ENCODE assay signal across 8 mouse cellular contexts in genomic region chr12:4593166-4593929, GRCm38 (mm10). TPM values are rescaled to one million over a fixed set of nuclear protein-coding genes. Genes with fewer than 3 reads are reported as not detected.
A peak's percentile ranks its signal among the peaks of the same experiment; 100 is the strongest.
DNase-seq lines count a peak whose midpoint lies in the region; ATAC-seq and TF ChIP-seq lines count a peak whose summit lies in the region.

No protein-coding gene starts in this region.

- WGBS in embryonic facial prominence, embryonic 11.5 days = under 1% methylated on average over 40 of the region's 80 CpGs
- under 1% methylated on average over 77 of the region's 80 CpGs for WGBS in heart, embryonic 10.5 days
- WGBS in kidney, embryonic 15.5 days = under 1% methylated on average over 59 of the region's 80 CpGs
- under 1% methylated on average over 59 of the region's 80 CpGs for WGBS in lung, embryonic 14.5 days
- under 1% methylated on average over 66 of the region's 80 CpGs for WGBS in neural tube, embryonic 15.5 days

- no peaks in the 10 kb centered on the region for H3K9me3 ChIP-seq in embryonic facial prominence, embryonic 11.5 days (replicated peaks; ENCODE audit: control insufficient read depth, low read length)
- H3K9me3 ChIP-seq in heart, embryonic 10.5 days = no peaks in the 10 kb centered on the region
- H3K9me3 ChIP-seq in kidney, embryonic 15.5 days (replicated peaks) = no peaks in the 10 kb centered on the region
- no peaks in the 10 kb centered on the region for H3K9me3 ChIP-seq in lung, embryonic 14.5 days (ENCODE audit: low read depth, low read length)
- no peaks in the 10 kb centered on the region for H3K9me3 ChIP-seq in neural tube, embryonic 15.5 days (replicated peaks)

- peak; percentile 80 for DNase-seq in B cell, adult 2 months
- DNase-seq in adrenal gland, postnatal 14 days = peak; percentile 79
- peak; percentile 43 for DNase-seq in embryonic facial prominence, embryonic 11.5 days (ENCODE audit: low spot score)
- DNase-seq in heart, embryonic 10.5 days (ENCODE audit: low spot score) = no peak
- DNase-seq in lung, embryonic 14.5 days = peak; percentile 60
- DNase-seq in testis, postnatal 14 days (ENCODE audit: low spot score) = peak; percentile 73

- peak overlapping the region; percentile 92 for H3K4me3 ChIP-seq in embryonic facial prominence, embryonic 11.5 days (ENCODE audit: low read depth, low read length)
- peak overlapping the region; percentile 91 for H3K4me3 ChIP-seq in heart, embryonic 10.5 days
- H3K4me3 ChIP-seq in kidney, embryonic 15.5 days (replicated peaks) = peak overlapping the region; percentile 81
- peak overlapping the region; percentile 90 for H3K4me3 ChIP-seq in lung, embryonic 14.5 days (ENCODE audit: low read depth, low read length)
- peak overlapping the region; percentile 89 for H3K4me3 ChIP-seq in neural tube, embryonic 15.5 days (replicated peaks)

- no peaks in the 10 kb centered on the region for H3K36me3 ChIP-seq in embryonic facial prominence, embryonic 11.5 days (replicated peaks; ENCODE audit: control insufficient read depth, insufficient read depth, low read depth, low read length)
- H3K36me3 ChIP-seq in heart, embryonic 10.5 days = no peaks in the 10 kb centered on the region
- H3K36me3 ChIP-seq in kidney, embryonic 15.5 days = no peaks in the 10 kb centered on the region
- no peaks in the 10 kb centered on the region for H3K36me3 ChIP-seq in lung, embryonic 14.5 days (ENCODE audit: insufficient read depth)
- H3K36me3 ChIP-seq in neural tube, embryonic 15.5 days = no peaks in the 10 kb centered on the region

- ATAC-seq in embryonic facial prominence, embryonic 11.5 days (replicated peaks; ENCODE audit: insufficient number of reproducible peaks, low FRiP score, low TSS enrichment, low read depth) = peak; percentile 71
- ATAC-seq in kidney, embryonic 15.5 days (replicated peaks; ENCODE audit: low FRiP score) = peak; percentile 88
- ATAC-seq in lung, embryonic 14.5 days (ENCODE audit: insufficient read depth) = peak; percentile 87
- ATAC-seq in neural tube, embryonic 15.5 days (ENCODE audit: low FRiP score) = peak; percentile 74

- TF ChIP-seq CTCF in lung, embryonic 14.5 days (IDR thresholded peaks at IDR 0.05; ENCODE audit: low read depth) = no peak

- no peaks in the 10 kb centered on the region for H3K27me3 ChIP-seq in embryonic facial prominence, embryonic 11.5 days (ENCODE audit: control insufficient read depth, insufficient read depth, low read length)
- no peaks in the 10 kb centered on the region for H3K27me3 ChIP-seq in heart, embryonic 10.5 days (ENCODE audit: insufficient read depth, poor library complexity, severe bottlenecking)
- H3K27me3 ChIP-seq in kidney, embryonic 15.5 days = no peaks in the 10 kb centered on the region
- H3K27me3 ChIP-seq in lung, embryonic 14.5 days (ENCODE audit: insufficient read depth, low read length) = no peaks in the 10 kb centered on the region
- no peaks in the 10 kb centered on the region for H3K27me3 ChIP-seq in neural tube, embryonic 15.5 days (replicated peaks)

- H3K27ac ChIP-seq in embryonic facial prominence, embryonic 11.5 days (replicated peaks; ENCODE audit: low read depth, low read length) = peak overlapping the region; percentile 52; the same call in 1 of the 2 replicates
- peak overlapping the region; percentile 98 for H3K27ac ChIP-seq in heart, embryonic 10.5 days
- peak overlapping the region; percentile 89 for H3K27ac ChIP-seq in kidney, embryonic 15.5 days
- peak overlapping the region; percentile 86 for H3K27ac ChIP-seq in lung, embryonic 14.5 days (ENCODE audit: low read depth)
- peak overlapping the region; percentile 63 for H3K27ac ChIP-seq in neural tube, embryonic 15.5 days (replicated peaks)

- peak overlapping the region; percentile 85 for H3K9ac ChIP-seq in embryonic facial prominence, embryonic 11.5 days (replicated peaks; ENCODE audit: low read length)
- H3K9ac ChIP-seq in kidney, embryonic 15.5 days = peak overlapping the region; percentile 77
- peak overlapping the region; percentile 93 for H3K9ac ChIP-seq in lung, embryonic 14.5 days
- peak overlapping the region; percentile 77 for H3K9ac ChIP-seq in neural tube, embryonic 15.5 days (replicated peaks)

- H3K4me2 ChIP-seq in embryonic facial prominence, embryonic 11.5 days (ENCODE audit: low read depth, low read length) = peak overlapping the region; percentile 82
- H3K4me2 ChIP-seq in kidney, embryonic 15.5 days = peak overlapping the region; percentile 63
- peak overlapping the region; percentile 78 for H3K4me2 ChIP-seq in lung, embryonic 14.5 days
- H3K4me2 ChIP-seq in neural tube, embryonic 15.5 days = peak overlapping the region; percentile 77

- H3K4me1 ChIP-seq in embryonic facial prominence, embryonic 11.5 days (ENCODE audit: control insufficient read depth, insufficient read depth, low read length) = no peaks in the 10 kb centered on the region
- H3K4me1 ChIP-seq in heart, embryonic 10.5 days = peaks cover 14% of the 10 kb centered on the region
- peaks cover 12% of the 10 kb centered on the region for H3K4me1 ChIP-seq in kidney, embryonic 15.5 days
- peaks cover 4% of the 10 kb centered on the region for H3K4me1 ChIP-seq in lung, embryonic 14.5 days (ENCODE audit: insufficient read depth)
- H3K4me1 ChIP-seq in neural tube, embryonic 15.5 days = peaks cover 16% of the 10 kb centered on the region

RNA-seq across cellular contexts. Expression of gene Gm3625, which starts 0.6 kb away (rescaled TPM):
- not detected in 2 replicates for total RNA-seq in adrenal gland, postnatal 14 days (2021)
- not detected in 2 replicates for polyA plus RNA-seq in embryonic facial prominence, embryonic 11.5 days (2014; fragmentation: Nextera tagmentation; extraction: Ambion mirVana)
- not detected in 2 replicates for polyA plus RNA-seq in heart, embryonic 10.5 days (2016; fragmentation: Nextera tagmentation; extraction: Ambion mirVana)
- not detected in 2 replicates for polyA plus RNA-seq in kidney, embryonic 15.5 days (2015; fragmentation: Nextera tagmentation; extraction: Ambion mirVana)
- not detected in 2 replicates for polyA plus RNA-seq in lung, embryonic 14.5 days (2014; fragmentation: Nextera tagmentation; extraction: Ambion mirVana)
- not detected in 2 replicates for polyA plus RNA-seq in neural tube, embryonic 15.5 days (2015; fragmentation: Nextera tagmentation; extraction: Ambion mirVana)

RNA-seq across cellular contexts. Expression of gene Itsn2, which starts 0.9 kb away (rescaled TPM):
- total RNA-seq in adrenal gland, postnatal 14 days (2021) = 47.8 and 61.2 TPM in 2 replicates
- 25.9 and 26.2 TPM in 2 replicates for polyA plus RNA-seq in embryonic facial prominence, embryonic 11.5 days (2014; fragmentation: Nextera tagmentation; extraction: Ambion mirVana)
- 30.4 and 32.6 TPM in 2 replicates for polyA plus RNA-seq in heart, embryonic 10.5 days (2016; fragmentation: Nextera tagmentation; extraction: Ambion mirVana)
- 36.5 and 40.6 TPM in 2 replicates for polyA plus RNA-seq in kidney, embryonic 15.5 days (2015; fragmentation: Nextera tagmentation; extraction: Ambion mirVana)
- 42.7 and 45.9 TPM in 2 replicates for polyA plus RNA-seq in lung, embryonic 14.5 days (2014; fragmentation: Nextera tagmentation; extraction: Ambion mirVana)
- polyA plus RNA-seq in neural tube, embryonic 15.5 days (2015; fragmentation: Nextera tagmentation; extraction: Ambion mirVana) = 22.4 and 25.1 TPM in 2 replicates
